Mouse (Mus musculus): Measurements from ENCODE around the gene Utp15.

DNA sequence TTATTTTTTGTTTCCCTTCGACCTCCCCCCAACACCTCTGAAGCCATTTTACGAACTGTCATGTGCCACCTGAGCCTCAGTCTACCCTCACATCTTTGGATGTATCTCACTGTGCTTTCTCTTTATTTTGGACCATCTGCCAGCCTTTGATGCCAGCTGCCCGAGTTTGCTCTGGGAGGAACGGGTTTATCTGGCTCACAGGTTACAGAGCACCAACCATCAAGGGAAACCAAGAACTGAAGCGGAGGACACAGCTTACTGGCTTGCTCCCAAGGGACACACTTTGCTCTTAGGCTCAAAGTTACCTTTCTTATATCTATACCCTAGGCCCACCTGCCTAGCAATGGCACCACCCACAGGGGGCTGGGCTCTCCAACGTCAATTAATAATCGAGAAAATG, 17.5 kb downstream of the Utp15 start:
- TF ChIP-seq CTCF (IDR thresholded peaks at IDR 0.05; ENCODE audit: low read depth, low read length) (no peak), POLR2A (IDR thresholded peaks at IDR 0.05; ENCODE audit: borderline replicate concordance, low read depth, low read length) (no peak)

Data from bone marrow macrophage, adult 2 months (primary cell).